Mouse (Mus musculus) cerebellum, adult (tissue): ENCODE results near the gene Hmox1.

ENCODE experiments used
- ATAC-seq: cut with Nextera tagmentation; 2 replicates; pipeline ENCODE4 v1.9.2; 2017; ENCODE audit warnings: mild to moderate bottlenecking, moderate library complexity, mixed read lengths; ENCODE audit not compliant: insufficient number of reproducible peaks, low FRiP score, low TSS enrichment

The Hmox1 gene

DNA sequence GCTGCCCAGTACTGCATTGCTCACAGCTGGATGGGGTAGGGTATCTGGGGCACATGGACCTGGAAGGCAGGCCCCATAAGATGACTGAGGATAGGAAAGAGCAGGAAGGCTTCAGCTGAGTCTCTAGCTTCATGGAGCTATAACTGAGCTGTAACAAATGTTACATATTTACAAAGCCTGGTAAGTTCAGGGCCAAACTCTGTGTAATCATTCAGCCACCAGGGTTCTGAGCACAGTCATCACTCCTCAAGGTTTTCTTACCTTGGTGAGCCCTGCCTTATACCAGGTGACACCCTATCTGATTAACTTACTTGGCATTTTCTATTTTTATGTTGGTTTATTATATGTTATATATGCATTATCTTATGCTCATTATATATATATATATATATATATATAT lies 6.3 kb upstream of the Hmox1 start:
- ATAC-seq, result no peak

DNA sequence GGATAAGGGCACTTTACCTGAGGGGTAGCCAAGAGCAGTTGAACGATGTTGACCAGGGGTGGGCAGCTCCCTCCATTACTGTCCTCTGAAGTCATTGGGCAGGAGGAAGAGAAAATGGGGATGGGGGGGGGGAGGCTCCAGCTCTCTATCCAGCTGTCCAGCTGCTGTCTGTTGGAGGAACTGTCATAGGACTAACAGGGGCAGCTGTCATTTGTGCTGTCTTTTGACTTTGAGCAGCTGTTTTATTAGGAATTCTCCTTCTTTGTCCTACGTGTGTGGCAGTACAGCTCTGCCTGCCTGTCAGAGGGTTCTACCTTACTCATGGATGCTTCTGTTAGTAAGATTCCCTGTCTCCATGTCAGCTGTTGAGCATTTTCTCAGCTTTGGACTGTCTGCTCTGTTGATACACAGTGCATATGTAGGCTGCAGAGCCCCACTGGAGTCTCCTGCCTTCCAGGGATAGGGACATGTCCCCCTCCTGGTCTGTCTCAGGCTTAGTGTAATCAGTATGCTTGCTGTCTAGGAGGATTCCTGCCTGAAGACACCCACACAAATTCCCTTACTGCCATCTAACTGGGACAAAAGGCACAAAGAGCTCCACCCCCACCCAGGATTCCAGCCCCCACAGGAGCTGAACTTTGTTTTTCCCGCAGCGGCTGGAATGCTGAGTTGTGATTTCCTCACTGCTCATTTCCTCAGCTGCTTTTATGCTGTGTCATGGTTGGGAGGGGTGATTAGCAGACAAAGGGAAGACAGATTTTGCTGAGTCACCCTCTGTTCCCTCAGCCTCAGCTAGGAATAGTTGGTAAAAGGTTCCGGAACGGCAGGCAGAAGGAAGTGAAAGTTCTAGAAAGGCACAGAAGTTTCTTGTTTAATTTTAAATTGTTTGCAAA lies 4.2 kb upstream of the Hmox1 start:
- no peak for ATAC-seq

DNA sequence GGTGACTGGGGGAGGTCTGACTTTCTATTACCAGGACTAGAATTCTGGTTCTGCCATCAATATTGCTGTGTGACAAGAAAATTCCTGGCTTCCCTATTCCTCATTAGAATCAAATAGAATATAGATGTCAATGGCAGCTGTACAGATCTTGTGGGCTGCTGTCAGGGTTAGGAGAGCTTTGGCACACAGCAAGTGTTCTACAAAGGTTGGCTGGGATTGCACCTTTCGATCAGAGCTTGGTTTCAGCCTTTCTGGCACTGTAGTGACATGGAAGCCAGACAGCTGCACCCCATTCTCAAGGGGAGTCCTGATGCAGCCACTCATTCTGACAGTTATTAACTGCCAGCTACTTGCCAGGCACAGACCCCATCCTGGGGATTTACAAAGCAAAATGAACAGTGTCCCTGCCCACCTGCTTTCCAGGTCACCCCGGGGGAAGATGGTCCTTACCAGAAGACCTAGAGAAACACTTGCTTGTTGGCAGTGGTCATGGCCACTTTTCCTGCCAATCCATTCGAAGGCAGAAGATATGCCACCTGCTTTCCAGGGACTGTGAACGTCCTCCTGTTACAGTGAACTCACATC lies 2.5 kb upstream of the Hmox1 start:
- ATAC-seq, result no peak

DNA sequence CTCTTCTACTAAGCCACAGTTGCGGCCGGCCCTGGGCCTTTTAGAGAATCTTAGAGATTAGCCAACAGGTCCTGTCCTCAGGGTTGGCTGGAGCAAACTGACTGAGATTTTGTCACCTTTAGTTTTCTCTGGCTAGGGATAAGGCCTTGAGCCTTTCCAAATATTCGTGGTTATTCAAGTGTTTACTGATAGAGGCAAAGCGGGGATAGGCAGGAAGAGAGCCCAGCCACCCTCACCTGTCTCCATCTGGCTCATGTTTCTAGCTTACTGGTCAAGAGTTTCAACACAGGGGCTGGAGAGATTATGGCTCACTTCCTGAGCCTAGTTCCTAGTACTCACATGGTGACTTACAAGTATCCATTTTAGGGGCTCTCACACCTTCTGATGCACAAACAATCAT lies 9.5 kb downstream of the Hmox1 start:
- no peak for ATAC-seq

DNA sequence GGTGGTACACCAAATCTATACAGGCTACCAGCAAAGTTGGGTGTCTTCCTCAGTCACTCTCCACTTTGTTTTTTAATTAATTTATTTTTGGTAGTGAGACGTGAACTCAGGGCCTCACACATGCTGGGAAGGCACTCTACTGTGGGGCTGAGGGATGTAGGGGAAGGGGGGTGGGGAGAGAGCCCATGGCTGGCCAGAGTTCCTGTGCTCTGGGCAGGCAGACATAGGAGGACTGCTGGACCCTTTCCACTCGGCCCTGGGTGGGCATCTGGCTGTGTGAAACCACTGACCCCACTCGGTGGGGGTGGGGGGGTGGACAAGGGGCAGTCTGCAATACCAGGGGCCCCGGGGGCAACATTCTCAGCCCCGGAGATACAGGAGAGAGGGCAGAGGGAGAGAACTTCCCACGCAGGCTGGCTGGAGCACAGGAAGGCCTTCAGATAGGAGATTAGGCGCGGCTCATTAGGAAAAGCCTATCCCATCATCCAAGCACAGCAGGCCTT lies 10.0 kb downstream of the Hmox1 start:
- ATAC-seq, result no peak

DNA sequence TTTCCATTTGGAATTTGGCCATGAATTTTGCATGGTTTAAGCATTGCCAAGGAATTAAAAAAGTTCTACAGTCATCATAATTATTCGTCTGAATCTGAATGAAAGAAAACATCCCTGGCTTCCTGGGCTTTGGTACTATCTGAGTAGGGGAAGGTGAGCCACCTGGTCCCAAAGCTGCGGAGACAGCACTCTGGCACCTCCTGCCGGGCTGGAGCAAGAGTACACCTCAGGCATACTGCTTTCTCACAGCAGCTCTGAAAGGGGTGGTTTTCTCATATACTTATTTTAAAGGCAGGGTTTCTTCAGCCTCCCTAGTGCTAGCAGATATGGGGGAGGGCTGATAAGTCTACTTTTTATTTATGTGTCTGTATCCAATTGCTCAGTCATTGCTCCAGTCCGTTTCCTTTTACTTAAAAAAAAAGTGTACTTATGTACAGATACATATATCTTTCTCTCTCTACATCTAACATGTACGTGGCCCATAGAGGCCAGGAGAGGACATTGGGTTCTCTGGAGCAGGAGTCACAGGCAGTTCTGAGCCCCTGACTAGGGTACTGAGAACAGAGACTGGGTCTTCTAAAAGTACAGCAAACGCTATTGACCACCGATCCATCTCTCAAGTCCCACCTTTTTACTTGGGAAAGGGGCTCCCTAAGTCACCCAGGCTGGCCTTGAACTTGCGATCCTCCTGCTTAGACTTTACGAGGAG lies 15.3 kb downstream of the Hmox1 start:
- ATAC-seq, result peak; percentile 74

DNA sequence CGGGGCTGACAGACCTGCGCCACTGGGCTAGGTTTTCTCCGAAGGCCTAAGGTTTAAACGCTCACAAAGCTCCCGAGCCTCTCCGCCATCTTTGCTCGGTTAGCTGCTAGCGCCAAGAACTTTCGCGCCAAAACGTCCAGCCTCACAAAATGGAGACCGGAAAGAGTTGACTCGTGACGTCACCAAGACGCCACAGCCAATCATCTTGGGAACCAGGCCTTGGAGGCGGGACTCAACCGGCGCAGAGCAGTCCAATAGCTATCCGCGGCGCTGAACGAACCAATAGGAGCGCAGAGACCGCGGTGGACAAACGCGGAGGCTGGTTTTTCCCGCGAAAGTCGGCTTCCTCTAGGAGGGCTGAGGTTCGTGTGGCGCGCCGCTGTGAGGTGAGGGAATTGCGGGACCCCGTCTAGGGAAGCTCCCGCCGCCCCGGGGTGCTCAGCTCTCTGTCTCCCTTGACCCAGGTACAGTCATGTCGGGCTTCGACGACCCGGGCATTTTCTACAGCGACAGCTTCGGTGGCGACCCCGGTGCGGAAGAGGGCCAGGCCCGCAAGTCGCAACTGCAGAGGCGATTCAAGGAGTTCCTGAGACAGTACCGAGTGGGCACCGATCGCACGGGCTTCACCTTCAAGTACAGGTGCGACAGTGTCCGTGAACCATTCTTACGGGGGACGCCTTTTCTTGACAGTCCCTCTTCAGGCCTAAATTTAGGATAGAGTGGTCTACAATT lies 16.0 kb downstream of the Hmox1 start, which contains the start of gene Mcm5:
Gene Mcm5, plus strand, starts transcription at position 334 of the 732 bp plus-strand sequence.
- ATAC-seq, result peak; percentile 96

DNA sequence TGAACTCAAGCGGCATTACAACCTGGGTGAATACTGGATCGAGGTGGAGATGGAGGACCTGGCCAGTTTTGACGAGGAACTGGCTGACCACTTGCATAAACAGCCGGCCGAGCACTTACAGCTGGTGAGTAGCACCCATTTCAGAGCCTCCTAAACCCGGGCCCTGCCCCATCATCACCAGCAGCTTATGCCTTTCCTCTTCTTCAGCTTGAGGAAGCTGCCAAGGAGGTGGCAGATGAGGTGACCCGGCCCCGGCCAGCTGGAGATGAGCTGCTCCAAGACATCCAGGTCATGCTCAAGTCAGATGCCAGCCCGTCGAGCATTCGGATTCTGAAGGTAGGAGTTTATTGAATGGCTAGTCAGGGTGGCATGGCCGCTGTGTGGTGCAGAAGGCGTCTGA lies 16.7 kb downstream of the Hmox1 start:
- no peak for ATAC-seq

DNA sequence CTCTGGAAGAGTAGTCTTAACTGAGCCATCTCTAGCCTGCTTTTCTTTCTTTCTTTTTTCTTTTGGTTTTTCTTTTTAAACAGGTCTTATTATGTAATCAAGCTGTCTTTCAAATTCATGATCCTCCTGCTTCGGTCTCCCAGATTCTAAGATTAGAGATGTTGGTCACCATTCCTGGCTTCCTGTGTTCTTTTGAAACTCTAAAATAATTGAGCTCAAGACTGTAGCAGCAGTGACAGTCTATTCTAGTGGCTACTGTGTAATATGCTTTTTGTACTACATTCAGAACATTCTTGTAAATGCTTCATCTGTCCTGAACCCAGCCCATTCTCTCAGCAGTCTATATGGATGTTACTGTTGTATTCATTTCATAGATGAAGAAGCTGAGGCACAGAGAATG lies 25.1 kb downstream of the Hmox1 start:
- no peak for ATAC-seq

DNA sequence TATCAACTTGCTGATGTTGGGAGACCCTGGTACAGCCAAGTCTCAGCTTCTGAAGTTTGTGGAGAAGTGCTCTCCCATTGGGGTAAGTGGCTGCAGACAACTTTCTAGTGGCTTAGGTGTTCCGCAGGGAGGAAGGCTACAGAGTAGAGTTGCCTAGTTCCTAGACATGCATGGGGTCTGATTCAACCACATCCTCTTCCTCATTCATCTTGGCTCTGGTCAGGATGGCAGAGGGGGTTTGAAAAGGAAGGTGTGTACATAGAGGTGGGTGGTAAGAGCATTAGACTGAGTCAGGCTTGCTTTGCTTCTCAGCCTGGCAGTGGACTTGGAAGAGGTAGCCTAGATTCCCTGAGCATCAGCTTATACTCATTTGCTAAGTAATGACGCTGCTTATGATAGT lies 25.9 kb downstream of the Hmox1 start:
- ATAC-seq, result no peak

DNA sequence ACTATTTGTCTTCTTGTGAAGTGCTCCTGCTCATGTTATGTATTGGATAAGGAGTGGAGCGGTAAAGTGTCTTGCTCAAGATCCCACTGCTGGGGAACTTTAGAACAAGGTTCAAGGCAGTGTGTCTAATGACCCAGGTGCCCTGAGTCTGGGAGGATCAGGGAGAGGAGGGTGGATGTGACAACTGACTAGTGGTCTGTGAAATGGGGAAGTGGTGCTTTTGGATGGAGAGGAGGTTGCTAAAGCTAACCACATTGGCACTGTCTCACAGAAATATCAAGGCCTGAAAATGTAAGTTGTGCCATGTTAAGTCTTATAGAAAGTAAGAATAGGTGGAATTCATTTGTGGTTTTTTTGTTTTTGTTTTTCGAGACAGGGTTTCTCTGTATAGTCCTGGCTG lies 26.3 kb downstream of the Hmox1 start:
- no peak for ATAC-seq

DNA sequence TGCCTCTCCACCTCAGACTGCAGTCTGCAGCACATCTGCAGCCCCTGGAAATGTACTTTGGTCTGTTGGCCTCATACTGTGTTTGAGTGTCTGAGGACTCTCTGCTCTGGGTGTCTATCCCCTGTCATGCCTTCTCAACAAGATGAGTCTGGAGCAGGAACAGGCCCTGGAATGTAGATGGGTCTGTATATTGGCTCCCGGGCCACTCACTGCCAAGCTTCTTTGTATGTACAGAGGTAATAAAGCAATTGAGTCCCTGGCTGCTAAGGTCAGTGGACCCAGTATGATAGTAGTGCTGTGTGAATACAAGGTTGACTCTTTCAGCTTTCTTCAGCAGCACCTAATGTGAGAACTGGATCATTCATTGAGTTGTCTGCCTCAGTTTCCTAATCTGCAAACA lies 34.0 kb downstream of the Hmox1 start:
- ATAC-seq, result no peak

DNA sequence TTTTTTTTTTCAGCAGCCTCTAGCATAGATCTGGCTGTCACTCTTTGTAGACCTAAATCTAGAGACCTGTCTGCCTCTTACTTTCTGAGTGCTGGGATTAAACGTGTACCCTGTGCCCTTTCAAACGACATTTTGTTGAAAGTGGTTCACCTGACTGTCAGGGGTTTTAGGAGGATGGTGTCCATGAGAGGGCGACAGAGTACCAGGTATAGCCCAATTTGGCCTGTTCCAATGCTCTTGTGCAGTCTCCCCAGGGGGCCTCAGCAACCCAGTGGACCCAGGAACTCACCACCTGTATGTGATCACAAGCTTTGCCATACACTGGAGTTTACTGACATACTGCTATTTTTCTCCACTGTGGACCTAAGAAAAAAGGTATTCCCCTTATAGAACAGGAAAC lies 39.1 kb downstream of the Hmox1 start:
- 0 out of 2 replicates have a peak, but pooled peaks have one; percentile 29 for ATAC-seq

DNA sequence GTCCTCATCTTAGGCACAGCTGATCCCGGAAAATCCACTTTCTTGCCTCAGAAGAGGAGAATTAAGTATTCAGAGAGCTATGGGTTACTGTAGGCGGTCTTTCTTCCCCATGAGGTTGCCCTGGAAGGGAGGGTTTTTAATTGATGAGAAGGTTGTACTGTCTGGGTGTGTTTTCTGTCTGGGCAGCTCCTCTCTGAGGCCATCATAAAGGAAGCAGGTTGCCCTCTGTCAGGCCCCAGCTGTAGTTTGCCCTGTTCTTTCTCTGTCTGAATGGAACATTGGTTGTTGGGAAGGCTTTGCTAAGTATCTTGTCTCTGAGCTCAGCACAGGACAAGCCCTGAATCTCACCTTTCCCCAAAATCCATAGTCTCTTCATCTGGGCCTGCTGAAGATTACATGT lies 40.0 kb downstream of the Hmox1 start:
- ATAC-seq, result no peak

DNA sequence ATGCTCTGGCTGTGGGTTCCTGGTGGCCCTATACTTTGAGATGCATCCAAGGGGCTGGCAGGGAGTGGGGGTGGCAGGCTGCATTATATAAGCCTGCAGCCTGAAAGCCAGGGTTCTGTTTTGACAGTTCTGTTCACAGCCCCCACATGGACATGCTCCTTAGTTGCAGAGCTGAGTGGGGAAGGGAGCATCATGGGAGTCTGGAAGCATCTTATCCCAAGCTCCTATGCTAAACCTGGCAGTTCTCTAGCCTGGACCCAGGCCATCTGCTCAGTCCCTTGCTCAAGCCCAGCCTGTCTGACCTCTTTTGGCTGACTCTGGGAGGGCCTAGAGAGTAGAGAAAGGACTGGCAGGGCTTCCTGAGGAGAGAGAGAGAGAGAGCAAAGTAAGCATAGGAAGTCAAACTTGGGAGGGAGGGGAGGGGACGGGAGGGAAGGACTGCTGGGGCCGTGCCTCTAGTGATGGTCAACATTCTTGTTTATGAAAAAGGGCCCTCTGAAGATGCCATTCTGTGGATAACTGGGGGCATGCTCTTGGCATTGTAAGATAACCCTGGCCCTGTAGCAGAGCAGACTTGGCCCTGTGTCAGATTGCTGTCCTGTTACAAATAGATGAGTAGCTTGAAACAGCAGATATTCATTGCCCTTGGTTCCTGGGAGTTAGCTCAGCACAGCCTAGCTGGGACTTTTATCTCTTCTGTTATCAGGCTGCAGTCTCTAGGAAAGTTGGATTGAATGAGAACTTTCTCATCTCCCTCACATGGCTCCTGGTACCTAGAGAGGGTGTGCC lies 41.4 kb downstream of the Hmox1 start:
- peak; percentile 77 for ATAC-seq

DNA sequence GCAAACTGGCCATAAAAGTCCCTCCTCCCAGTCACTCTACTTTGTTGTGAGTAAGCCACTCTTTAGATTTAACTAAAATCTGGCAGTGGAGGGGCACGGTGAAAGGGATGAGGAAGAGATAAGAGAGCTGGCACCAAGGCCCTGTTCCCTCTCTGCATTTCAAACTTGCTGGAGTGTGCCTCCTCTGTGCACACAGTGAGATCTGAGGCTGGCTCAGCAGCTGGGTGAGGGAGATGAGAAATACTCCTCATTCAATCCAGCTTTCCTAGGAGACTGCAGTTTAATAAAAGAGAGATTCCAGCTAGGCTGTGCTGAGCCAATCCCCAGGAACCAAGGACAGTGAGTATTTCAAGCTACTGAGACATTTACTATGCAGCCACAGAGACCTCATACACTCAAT lies 42.3 kb downstream of the Hmox1 start:
- no peak for ATAC-seq

DNA sequence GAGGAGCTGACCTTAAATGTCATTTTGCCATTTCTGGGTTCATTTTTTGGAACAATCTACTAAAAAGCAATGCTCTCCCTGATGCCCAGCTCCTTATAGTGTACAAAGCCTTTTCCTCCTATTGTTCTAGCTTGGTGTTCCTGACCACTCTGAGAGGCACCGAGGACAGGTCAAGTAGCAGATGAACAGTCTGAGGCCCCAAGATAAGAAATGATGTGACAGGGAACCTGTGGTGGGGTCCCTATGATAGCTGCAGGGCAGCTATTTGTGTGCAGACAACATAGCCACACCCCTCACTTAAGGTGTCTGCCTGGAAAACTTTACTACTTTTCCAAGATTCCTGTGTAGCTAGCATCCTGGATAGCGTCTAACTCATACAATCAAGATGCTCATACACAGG lies 42.8 kb downstream of the Hmox1 start:
- no peak for ATAC-seq

DNA sequence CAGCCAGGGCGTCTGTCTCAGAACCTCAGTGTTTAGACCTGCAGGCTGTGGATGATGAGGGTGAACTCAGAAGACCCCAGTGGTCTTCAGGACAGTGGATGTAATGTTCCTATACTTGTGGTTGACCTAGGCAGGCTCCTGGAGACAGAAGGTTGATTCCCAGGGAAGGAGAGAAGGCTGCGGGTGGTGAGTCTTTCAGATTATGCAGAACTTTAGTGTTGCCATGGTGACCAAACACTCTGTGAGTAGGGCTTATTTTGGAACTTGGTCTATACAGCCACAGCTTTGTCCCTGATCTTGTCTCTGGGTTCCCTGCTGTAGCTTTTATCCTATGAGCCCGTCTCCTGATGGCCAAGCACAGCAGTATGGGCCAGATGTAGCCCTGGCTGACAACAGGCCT lies 44.1 kb downstream of the Hmox1 start:
- ATAC-seq, result no peak
